In genomic region chr14:100104818-100105217, GRCm38 (mm10) we compare ENCODE assay signal across 18 mouse cellular contexts.
DNase-seq lines count a peak whose midpoint lies in the region; ATAC-seq lines count a peak whose summit lies in the region.
"Had no signal": no experiment of that assay in that cellular context is flagged by ENCODE, and none has a peak within 500 bp of the region (broad histone marks: within the 10 kb centered on the region; RNA-seq: fewer than 3 reads in every experiment).

No protein-coding gene starts in this region.

- H3K27ac ChIP-seq in forebrain, embryonic 13.5 days: peak overlapping the region; percentile 48
- H3K27ac ChIP-seq in hindbrain, embryonic 16.5 days (ENCODE audit: low read depth, low read length): peak overlapping the region; percentile 27; the same call in 1 of the 2 replicates
- peak overlapping the region; percentile 74 for H3K27ac ChIP-seq in neural tube, embryonic 13.5 days (replicated peaks)
- H3K27ac ChIP-seq: embryonic facial prominence, embryonic 10.5 days had no signal

- H3K36me3 ChIP-seq in forebrain, embryonic 13.5 days (ENCODE audit: poor library complexity, severe bottlenecking): peaks cover 3% of the 10 kb centered on the region; the same call in 1 of the 2 replicates
- H3K36me3 ChIP-seq in hindbrain, embryonic 16.5 days (ENCODE audit: control insufficient read depth, insufficient read depth, low read length): peaks cover 4% of the 10 kb centered on the region; the same call in 1 of the 2 replicates
- H3K36me3 ChIP-seq in neural tube, embryonic 13.5 days: 0 out of 2 replicates have a peak, but pooled peaks cover 3% of the 10 kb centered on the region

- no peaks in the 10 kb centered on the region for H3K27me3 ChIP-seq in forebrain, embryonic 13.5 days
- H3K27me3 ChIP-seq in hindbrain, embryonic 16.5 days (replicated peaks; ENCODE audit: control insufficient read depth, insufficient read depth, low read length): no peaks in the 10 kb centered on the region
- no peaks in the 10 kb centered on the region for H3K27me3 ChIP-seq in neural tube, embryonic 13.5 days

- peak; percentile 29 for DNase-seq in brain, adult 2 months (ENCODE audit: low read depth, low spot score)
- no peak for DNase-seq in layer of hippocampus, postnatal 10 days (ENCODE audit: low spot score in 2 of 2)
- DNase-seq in layer of hippocampus, postnatal 14 days (ENCODE audit: low spot score in 2 of 2): no peak
- DNase-seq: adrenal gland, postnatal 36 days; cerebellum, postnatal 25 days; heart, adult 18-20 months; heart, postnatal 10 days; lung, adult 18-20 months; lung, postnatal 36 days; right cerebral cortex, postnatal 25 days; thymus, adult 2 months had no signal

- H3K4me1 ChIP-seq in forebrain, embryonic 13.5 days: peaks cover 36% of the 10 kb centered on the region
- peaks cover 7% of the 10 kb centered on the region; the same call in 1 of the 2 replicates for H3K4me1 ChIP-seq in hindbrain, embryonic 16.5 days (ENCODE audit: control insufficient read depth, insufficient read depth, low read depth, low read length)
- peaks cover 31% of the 10 kb centered on the region for H3K4me1 ChIP-seq in neural tube, embryonic 13.5 days (replicated peaks)

- ATAC-seq in forebrain, embryonic 13.5 days: peak; percentile 71
- ATAC-seq in hindbrain, embryonic 16.5 days: peak; percentile 64
- peak; percentile 59 for ATAC-seq in neural tube, embryonic 13.5 days (ENCODE audit: low read depth)
- no peak for ATAC-seq in monocyte, adult 5-6 weeks (replicated peaks; ENCODE audit: insufficient number of reproducible peaks, low FRiP score, low TSS enrichment, poor library complexity, severe bottlenecking)
- ATAC-seq: CD4-positive, CD25-positive, alpha-beta regulatory T cell, adult 4 months had no signal

- H3K4me3 ChIP-seq in forebrain, embryonic 13.5 days: no peak overlapping the region
- H3K4me3 ChIP-seq in hindbrain, embryonic 16.5 days (ENCODE audit: low read length): no peak overlapping the region
- no peak overlapping the region for H3K4me3 ChIP-seq in neural tube, embryonic 13.5 days
- H3K4me3 ChIP-seq: embryonic facial prominence, embryonic 10.5 days; erythroblast, embryonic 14.5 days had no signal

- peak overlapping the region; percentile 13; the same call in 1 of the 2 replicates for H3K4me2 ChIP-seq in forebrain, embryonic 13.5 days
- H3K4me2 ChIP-seq in hindbrain, embryonic 16.5 days (ENCODE audit: low read length): peak overlapping the region; percentile 8
- H3K4me2 ChIP-seq in neural tube, embryonic 13.5 days: 0 out of 2 replicates have a peak overlapping the region, but pooled peaks have one; percentile 13

- H3K9ac ChIP-seq in forebrain, embryonic 13.5 days: no peak overlapping the region; the same call in 1 of the 2 replicates
- H3K9ac ChIP-seq in hindbrain, embryonic 16.5 days (ENCODE audit: low read depth, low read length): no peak overlapping the region
- H3K9ac ChIP-seq in neural tube, embryonic 13.5 days: peak overlapping the region; percentile 8; the same call in 1 of the 2 replicates

- 45% methylated on average over 12 of the region's 12 CpGs for WGBS in forebrain, embryonic 13.5 days
- WGBS in hindbrain, embryonic 16.5 days: 56% methylated on average over 12 of the region's 12 CpGs
- WGBS in neural tube, embryonic 13.5 days: 36% methylated on average over 12 of the region's 12 CpGs

- H3K9me3 ChIP-seq in forebrain, embryonic 13.5 days (replicated peaks): no peaks in the 10 kb centered on the region
- H3K9me3 ChIP-seq in hindbrain, embryonic 16.5 days (ENCODE audit: control insufficient read depth, low read length): no peaks in the 10 kb centered on the region
- H3K9me3 ChIP-seq in neural tube, embryonic 13.5 days: no peaks in the 10 kb centered on the region
- H3K9me3 ChIP-seq: embryonic facial prominence, embryonic 10.5 days had no signal
